Mouse (Mus musculus) thymus, adult 2 months (tissue): ENCODE measurements at regions not wholly inside any gene's neighbourhood (a gene's known extent, or its start where the extent isn't known, plus 50 kb on each side); places are given as distances from the start of the nearest gene placed in this dataset.
"Not testable (repeated sequence)": the region's sequence is repeated elsewhere in the genome, so short reads cannot be mapped to it uniquely, and the experiment has no call there.

ENCODE experiments used
- DNase-seq: peaks from one replicate; pipeline ENCODE4 v3.0.0; 2021
- H3K27ac ChIP-seq: fragments of 200-500 bp; 2 replicates; pipeline ENCODE4 v1.5.1; 2012; ENCODE audit warnings: low read length, control low read depth; ENCODE audit not compliant: control insufficient read depth, insufficient read depth
- H3K27me3 ChIP-seq: fragments of 200-500 bp; 2 replicates; pipeline ENCODE4 v1.6.1; 2012; ENCODE audit warnings: mild to moderate bottlenecking, low read length, moderate library complexity, mixed read lengths; ENCODE audit not compliant: control insufficient read depth, insufficient read depth
- H3K36me3 ChIP-seq: fragments of 200-500 bp; 2 replicates; pipeline ENCODE4 v1.6.1; 2012; ENCODE audit warnings: mild to moderate bottlenecking, low read length, moderate library complexity; ENCODE audit not compliant: control insufficient read depth, insufficient read depth
- H3K4me1 ChIP-seq: fragments of 200-500 bp; replicated peaks from 2 replicates; pipeline ENCODE4 v1.6.1; 2012; ENCODE audit warnings: low read length; ENCODE audit not compliant: control insufficient read depth, insufficient read depth
- H3K4me3 ChIP-seq: fragments of 200-500 bp; 2 replicates; pipeline ENCODE4 v1.5.1; 2012; ENCODE audit warnings: mild to moderate bottlenecking, low read length, control low read depth, moderate library complexity; ENCODE audit not compliant: control insufficient read depth, insufficient read depth
- CTCF ChIP-seq: fragments of 200-500 bp; IDR thresholded peaks from 2 replicates; pipeline ENCODE4 v1.5.1; 2012; ENCODE audit warnings: mild to moderate bottlenecking, control low read depth, low read length, moderate library complexity, borderline replicate concordance; ENCODE audit not compliant: control insufficient read depth, poor library complexity, insufficient read depth; ENCODE audit errors: extremely low read depth
- POLR2A ChIP-seq: fragments of 200-500 bp; IDR thresholded peaks from 2 replicates; pipeline ENCODE4 v1.6.1; 2012; ENCODE audit warnings: mild to moderate bottlenecking, low read length, control low read depth, moderate library complexity; ENCODE audit not compliant: control insufficient read depth, poor library complexity, insufficient read depth; ENCODE audit errors: extremely low read depth
- WGBS: fragments of 180-500 bp; shearing (Covaris S2); methylation state at CpG from one replicate; pipeline ENCODE4 v1.1.7; 2018; 5-methylcytosine and 5-hydroxymethylcytosine counted together

DNA sequence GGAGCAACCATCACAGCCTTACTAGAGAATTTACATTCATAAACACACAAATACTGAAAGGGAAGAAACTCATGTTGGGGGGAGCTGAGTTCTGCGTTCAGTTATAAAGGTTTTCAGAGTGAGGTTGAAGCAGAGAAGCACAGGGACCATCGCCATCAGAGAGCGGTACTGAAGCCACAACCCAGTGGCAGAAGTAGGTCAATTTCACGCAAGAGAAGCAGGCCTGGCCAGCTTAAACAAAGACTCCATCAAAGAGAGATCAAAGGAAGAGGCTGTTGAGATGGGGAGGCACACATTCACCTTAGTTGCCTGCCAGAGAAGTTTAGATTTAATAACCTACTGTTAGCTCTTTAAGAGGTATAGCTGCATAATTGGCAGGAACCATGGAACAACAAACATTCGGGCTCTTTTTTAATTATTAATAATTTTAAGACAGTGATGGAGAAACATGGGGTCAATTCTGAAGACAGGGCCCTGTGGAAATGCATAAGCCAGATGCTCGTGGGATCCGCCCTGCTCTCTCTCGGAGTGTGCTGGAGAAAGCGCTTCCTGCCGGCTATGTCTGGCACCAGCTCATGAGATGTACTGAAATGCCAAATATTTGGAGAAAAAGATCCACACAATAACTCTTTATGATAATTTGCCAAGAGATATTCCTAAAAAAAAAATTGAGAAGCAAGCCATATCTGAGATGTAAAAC, 119.8 kb upstream of the Creb1 start:
- 93% methylated on average over 10 of the region's 10 CpGs for WGBS
- Histone ChIP-seq H3K27ac (no peak overlapping the region), H3K4me3 (no peak overlapping the region), H3K36me3 (no peaks in the 10 kb centered on the region), H3K4me1 (no peaks in the 10 kb centered on the region), H3K27me3 (no peaks in the 10 kb centered on the region)
- TF ChIP-seq POLR2A: no peak
- TF ChIP-seq CTCF: no peak
- DNase-seq: no peak

DNA sequence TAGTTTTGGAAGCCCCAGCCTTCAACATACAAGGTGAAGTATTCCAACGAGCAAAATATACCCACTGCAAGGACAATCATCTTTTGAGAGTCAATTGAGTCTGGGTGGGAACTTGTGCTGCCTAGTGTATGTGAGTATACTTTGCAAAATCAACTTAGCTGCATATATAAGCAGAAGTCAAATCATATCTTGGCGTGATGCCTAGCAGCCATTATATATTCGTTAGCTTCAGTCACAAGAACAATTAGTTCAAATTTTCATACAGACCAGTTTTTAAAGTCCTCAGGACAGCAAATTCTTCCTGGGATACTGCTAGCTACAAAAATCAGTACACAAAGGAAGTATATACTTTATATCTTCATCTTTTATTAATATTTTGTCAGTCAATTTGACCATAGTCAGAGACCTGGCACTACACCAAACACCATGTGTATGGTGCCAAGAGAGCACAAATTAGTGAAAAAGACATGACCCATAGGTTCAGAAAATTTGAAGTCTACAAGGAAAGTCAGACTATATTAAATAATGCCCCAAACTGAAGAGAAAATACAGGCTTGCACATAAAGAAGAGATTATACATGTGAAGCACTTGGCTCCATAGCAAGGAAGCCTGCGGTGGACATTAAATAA, 120.5 kb upstream of the Creb1 start:
- no peaks in the 10 kb centered on the region for H3K27me3 ChIP-seq
- WGBS: 91% methylated on average over 4 of the region's 4 CpGs
- H3K27ac ChIP-seq: no peak overlapping the region
- no peak for DNase-seq
- H3K36me3 ChIP-seq: no peaks in the 10 kb centered on the region
- no peaks in the 10 kb centered on the region for H3K4me1 ChIP-seq
- H3K4me3 ChIP-seq: no peak overlapping the region
- TF ChIP-seq POLR2A (no peak), CTCF (no peak)

DNA sequence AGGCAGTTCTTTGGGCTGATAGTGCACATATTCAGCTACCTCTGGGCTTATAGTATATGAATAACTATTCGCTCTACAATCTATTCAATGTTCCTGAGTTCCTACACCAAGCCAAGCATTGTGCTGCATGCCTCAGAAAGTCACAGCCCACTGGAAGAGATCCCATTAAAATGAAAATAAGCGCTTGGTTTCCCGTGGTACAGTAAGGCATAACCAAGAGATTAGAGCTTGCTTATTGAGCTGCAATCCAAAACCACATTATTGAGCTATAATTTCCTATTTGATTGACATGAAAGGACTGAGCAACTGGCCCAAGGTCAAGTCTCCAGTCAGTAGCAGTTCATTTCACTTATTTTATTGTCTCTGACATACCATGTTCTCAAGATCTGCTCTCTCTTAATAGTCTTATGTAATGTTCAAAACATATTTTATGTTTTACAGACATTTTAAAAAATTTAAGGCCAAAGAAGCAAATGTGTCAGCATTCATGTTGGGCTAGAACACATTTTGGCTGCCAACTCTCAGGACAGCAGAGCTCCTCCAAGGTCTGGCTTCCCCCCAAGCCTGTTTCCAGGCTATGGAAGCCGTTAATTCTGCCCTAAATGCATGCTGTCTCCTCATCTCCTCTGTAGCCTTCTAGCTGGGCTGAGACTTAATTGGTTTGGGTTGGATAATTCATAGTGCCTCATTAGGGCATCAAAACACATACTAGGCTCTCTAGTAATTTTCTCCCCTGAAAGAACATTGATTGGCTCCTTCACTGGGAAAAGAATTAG, 123.5 kb upstream of the Creb1 start:
- Histone ChIP-seq H3K27ac (no peak overlapping the region), H3K36me3 (no peaks in the 10 kb centered on the region), H3K27me3 (no peaks in the 10 kb centered on the region), H3K4me1 (no peaks in the 10 kb centered on the region), H3K4me3 (no peak overlapping the region)
- no peak for DNase-seq
- TF ChIP-seq CTCF (no peak), POLR2A (no peak)
- WGBS: 91% methylated on average over 4 of the region's 4 CpGs

DNA sequence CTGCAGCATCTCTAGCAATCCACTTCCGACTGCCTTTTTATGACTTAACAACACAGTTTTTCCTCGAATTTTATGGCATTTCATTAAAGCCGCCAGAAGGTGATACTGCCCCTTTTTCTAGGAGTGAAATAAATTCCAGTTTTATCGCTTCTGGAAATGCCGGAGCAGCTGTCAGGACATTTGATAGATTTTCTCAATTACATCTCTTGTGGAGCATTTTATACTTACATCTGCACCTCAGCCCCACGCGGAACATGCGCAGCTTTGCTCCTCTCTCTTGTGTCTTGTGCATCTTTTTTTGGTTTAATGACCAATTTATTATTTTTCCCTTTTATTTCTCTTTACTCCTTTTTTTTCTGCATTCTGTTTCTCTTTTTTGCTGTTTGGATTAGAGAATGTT, 140.9 kb upstream of the Creb1 start:
- Histone ChIP-seq H3K27me3 (no peaks in the 10 kb centered on the region), H3K36me3 (no peaks in the 10 kb centered on the region), H3K4me3 (no peak overlapping the region), H3K27ac (no peak overlapping the region), H3K4me1 (no peaks in the 10 kb centered on the region)
- TF ChIP-seq CTCF (no peak), POLR2A (no peak)
- 89% methylated on average over 8 of the region's 8 CpGs for WGBS
- no peak for DNase-seq

DNA sequence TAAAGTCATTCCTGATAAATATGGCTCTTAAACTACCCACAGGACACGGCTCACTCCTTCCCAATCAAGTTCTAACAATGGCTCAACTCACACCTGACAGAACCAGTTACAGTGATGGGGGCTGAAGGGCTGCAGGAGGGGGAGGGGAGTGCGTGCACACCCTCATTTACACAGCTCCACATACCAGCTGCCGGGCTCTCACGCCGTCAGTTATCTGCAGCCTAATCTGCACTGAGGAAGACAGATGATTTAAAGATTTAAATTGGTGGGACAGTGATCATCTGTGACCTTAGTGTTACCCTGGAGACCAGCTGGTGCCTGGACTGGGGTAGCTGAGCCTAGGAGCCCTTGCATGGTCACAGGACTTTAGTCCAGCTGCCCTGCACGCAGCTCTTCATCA, 151.2 kb upstream of the Creb1 start:
- DNase-seq: no peak
- Histone ChIP-seq H3K4me3 (no peak overlapping the region), H3K36me3 (no peaks in the 10 kb centered on the region), H3K27ac (no peak overlapping the region), H3K4me1 (no peaks in the 10 kb centered on the region), H3K27me3 (no peaks in the 10 kb centered on the region)
- no peak for TF ChIP-seq CTCF
- TF ChIP-seq POLR2A: no peak
- WGBS: 81% methylated on average over 6 of the region's 6 CpGs

DNA sequence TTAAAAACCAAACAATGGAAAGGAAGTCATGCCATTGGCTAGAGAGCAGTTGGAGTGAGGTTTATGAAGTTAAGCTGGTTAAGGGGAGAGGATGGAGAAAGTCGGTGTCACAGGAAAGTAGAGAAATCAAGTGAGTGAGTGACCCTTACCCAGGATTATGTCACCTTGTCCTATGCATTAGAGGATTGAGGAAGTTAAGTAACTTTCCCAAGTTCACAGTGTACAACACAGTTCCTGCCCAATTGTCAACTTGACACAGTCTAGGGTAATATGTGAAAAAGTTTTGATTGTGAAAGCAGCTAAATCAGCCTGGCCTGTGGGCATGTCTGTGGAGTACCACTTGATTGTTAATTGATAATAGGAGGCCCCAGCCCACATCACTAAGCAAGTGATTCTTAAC, 156.0 kb upstream of the Creb1 start:
- 34% methylated on average over 1 of the region's 1 CpGs for WGBS
- not testable (repeated sequence) for DNase-seq, H3K27ac ChIP-seq, H3K4me1 ChIP-seq, H3K4me3 ChIP-seq, H3K36me3 ChIP-seq, H3K27me3 ChIP-seq
